Mouse (Mus musculus) right cerebral cortex, postnatal 4 days (tissue): Measurements from ENCODE around the gene Rnf144b.

ENCODE experiments used
- DNase-seq: peaks from one replicate; pipeline ENCODE4 v3.0.0-alpha.2; 2022

Rnf144b gene

DNA sequence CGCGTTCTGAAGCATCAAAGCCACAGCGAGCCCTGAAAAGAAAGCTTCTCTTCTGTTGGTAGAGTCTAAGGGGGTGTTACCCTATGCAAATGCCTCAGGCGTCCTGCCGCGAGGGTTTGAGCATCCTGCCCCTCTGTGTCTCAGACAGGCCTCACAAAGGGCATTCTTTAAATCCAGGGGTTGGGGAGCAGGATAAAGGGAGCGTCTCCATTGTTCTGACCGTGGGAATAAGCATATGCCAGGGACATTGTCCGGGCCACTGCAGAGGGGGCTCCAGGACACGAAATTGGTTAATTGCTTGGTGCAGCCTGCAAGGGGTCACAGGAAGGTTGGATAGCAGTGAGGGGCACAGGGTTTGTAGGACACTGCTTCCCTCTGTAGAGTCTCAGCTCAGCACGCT lies 151.0 kb downstream of the Rnf144b start:
- no peak for DNase-seq

DNA sequence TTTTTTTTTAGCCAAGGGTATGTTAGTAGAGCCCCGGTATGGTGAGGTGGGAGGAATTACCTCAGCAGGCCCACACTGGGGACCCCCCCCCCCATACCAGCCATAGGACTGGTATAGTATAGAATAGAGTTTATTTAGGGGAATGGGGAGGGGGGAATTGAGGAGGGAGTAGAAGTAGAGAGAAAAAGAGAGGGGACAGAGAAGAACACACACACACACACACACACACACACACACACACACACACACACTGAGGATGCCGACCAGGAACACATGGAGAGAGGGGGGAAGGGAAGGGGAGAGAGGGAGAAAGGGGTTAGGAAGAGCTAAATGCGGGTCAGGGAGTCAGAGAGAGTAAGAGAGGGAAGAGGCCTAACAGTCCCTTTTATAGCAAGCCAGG lies 151.7 kb downstream of the Rnf144b start:
- no peak for DNase-seq

DNA sequence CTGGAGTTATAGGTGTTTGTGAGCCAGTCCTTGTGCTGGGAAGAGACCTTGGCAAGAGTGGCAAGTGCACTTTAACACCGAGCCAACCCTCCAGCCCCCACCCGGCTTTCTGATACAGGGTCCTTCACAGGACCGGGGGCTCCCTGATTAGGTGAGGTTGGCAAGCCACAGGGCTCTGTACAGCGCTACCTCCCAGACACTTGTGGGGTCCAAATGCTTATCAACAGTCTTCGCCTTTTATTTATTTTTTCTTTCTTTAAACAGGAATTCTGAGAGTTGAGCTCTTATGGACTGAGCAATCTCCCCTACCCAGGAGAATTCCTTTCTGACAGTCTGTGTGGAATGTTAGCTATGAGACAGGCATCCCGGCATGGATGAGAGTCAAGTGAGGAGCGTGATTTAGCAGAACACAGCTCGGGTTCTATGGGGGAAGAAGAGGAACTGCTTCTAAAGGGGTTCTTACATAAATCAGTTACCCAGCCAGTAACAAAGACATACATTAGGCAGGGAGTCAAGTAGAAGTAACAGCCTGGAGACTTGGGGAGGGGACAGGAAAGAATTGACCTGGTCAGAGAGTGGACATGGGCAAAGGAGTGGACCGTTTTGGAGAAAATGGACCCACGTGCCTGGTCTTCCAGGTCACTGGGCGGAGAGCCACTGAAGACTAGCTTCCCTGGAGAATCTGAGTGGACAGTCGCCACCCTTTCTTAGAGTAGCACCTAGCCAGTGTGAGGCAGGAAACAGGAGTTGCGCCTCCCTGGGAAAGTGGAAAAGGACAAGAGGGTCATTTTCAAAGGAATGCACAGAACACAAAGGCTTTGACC lies 154.8 kb downstream of the Rnf144b start:
- DNase-seq, result no peak

DNA sequence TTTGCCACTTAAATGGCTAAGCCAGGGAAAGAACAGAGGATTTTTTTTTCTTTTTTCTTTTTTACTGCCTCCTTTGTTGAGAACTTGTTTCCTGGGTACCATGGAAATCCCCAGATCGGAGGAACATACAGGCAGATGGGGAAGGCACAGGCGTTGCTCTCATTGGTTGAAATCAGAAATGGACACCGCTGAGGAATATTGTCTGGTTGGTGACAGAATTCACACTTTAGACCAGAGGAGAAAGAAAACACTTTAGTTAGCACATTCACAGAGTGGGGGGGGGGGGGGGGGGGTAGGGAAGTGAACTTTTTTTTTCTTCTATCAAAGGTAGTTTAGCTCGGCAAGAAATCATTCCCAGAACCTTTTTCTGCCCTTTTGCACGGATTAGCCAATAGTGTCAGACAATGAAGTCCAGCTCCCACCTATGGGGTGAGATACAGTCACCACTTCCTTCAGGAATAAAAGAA lies 155.4 kb downstream of the Rnf144b start:
- no peak for DNase-seq

DNA sequence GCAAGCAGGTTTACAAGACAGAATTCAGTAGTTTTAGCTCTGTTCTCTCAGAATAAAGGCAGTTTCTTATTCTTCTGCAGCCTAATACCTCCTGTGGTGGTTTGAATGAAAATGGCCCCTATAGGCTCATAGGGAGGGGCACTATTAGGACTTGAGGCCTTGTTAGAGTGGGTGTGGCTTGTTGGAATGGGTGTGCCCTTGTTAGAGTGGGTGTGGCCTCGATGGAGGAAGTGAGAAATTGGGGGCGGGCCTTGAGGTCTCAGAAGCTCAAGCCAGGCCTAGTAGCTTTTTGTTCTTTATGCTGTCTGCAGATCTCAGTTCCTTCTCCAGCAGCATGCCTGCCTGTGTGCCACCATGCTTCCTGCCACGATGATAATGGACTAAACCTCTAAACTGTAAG lies 159.8 kb downstream of the Rnf144b start:
- DNase-seq, result no peak

DNA sequence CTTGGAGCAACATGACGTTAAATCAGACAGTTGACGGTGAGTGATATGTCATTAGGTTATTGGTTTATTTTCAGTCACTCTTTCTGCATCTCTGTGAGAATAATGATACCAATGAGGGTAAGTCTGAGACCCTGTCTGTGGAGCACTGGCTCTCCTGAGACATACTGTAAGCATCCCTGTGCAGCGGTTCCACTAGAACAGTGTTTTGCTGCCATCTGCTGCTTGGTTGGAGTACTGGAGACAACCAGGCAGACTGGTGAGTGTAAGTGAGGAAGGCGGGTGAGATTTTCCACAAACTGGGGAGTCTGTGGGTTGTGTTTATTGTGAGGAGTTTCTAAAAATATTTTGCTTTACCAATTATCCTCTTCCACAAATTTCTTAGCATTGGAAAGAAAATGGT lies 166.0 kb downstream of the Rnf144b start:
- DNase-seq, result peak; percentile 86

DNA sequence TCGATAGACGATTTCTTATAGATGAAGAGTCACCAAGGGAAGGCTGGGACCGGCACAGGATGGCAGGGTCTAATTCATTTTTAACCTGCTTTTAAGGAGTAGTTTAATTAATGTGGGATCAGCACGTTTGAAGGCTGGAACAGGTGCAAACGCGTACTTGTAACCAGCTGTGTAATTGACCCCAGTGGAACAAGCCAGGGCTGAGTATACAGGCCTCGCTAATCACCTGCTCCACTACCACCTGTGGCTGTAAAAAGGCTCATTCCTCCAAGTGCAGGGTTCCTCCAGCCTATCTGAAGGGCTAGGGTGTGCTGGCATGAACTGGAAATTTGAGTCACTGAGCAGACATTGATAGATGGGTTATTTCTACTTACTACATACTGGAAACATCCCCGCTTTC lies 174.0 kb downstream of the Rnf144b start:
- no peak for DNase-seq
